Mouse (Mus musculus): Measurements from ENCODE around the gene Parl. TPM values are rescaled to one million over a fixed set of nuclear protein-coding genes. Genes with fewer than 3 reads are reported as not detected.
A peak's percentile ranks its signal among the peaks of the same experiment; 100 is the strongest.

Gene Parl
- polyA plus RNA-seq, 1 experiment from 2014 or later = 103 TPM

- no peak overlapping the region for H3K27ac ChIP-seq (ENCODE audit: low read depth, low read length)
- DNase-seq (ENCODE audit: low spot score) (no peak), ATAC-seq (ENCODE audit: low FRiP score) (no peak)
- H3K4me3 ChIP-seq (ENCODE audit: low read depth, low read length) = no peak overlapping the region
- no peaks in the 10 kb centered on the region for H3K27me3 ChIP-seq (ENCODE audit: control insufficient read depth, insufficient read depth, low read length)
- no peak overlapping the region for H3K4me2 ChIP-seq (replicated peaks; ENCODE audit: low read depth, low read length)
- H3K9me3 ChIP-seq (ENCODE audit: control insufficient read depth, low read length) = no peaks in the 10 kb centered on the region
- H3K4me1 ChIP-seq (replicated peaks; ENCODE audit: control insufficient read depth, insufficient read depth, low read length) = no peaks in the 10 kb centered on the region
- no peak overlapping the region for H3K9ac ChIP-seq (ENCODE audit: low read depth, low read length)
- WGBS = 91% methylated on average over 9 of the region's 9 CpGs
- no peaks in the 10 kb centered on the region for H3K36me3 ChIP-seq (ENCODE audit: control insufficient read depth, insufficient read depth, low read length)
Measured at GRCm38 (mm10) chr16:20248442-20249174, 53.6 kb downstream of the Parl start.

GRCm38 (mm10) chr16:20247103-20247502 is 55.1 kb downstream of the Parl start:
- no peaks in the 10 kb centered on the region for H3K36me3 ChIP-seq (ENCODE audit: control insufficient read depth, insufficient read depth, low read length)
- DNase-seq (ENCODE audit: low spot score) = no peak
- no peaks in the 10 kb centered on the region for H3K27me3 ChIP-seq (ENCODE audit: control insufficient read depth, insufficient read depth, low read length)
- H3K4me3 ChIP-seq (ENCODE audit: low read depth, low read length) = no peak overlapping the region
- H3K9ac ChIP-seq (ENCODE audit: low read depth, low read length) = no peak overlapping the region
- no peak overlapping the region for H3K27ac ChIP-seq (ENCODE audit: low read depth, low read length)
- no peak for ATAC-seq (ENCODE audit: low FRiP score)
- H3K4me2 ChIP-seq (replicated peaks; ENCODE audit: low read depth, low read length) = no peak overlapping the region
- H3K9me3 ChIP-seq (ENCODE audit: control insufficient read depth, low read length) = no peaks in the 10 kb centered on the region
- H3K4me1 ChIP-seq (replicated peaks; ENCODE audit: control insufficient read depth, insufficient read depth, low read length) = no peaks in the 10 kb centered on the region

- Histone ChIP-seq H3K27ac (ENCODE audit: low read depth, low read length) (no peak within 1 kb of the TSS), H3K36me3 (ENCODE audit: control insufficient read depth, insufficient read depth, low read length) (no peaks in the 10 kb centered on the region), H3K4me2 (replicated peaks; ENCODE audit: low read depth, low read length) (peak within 1 kb of the TSS; percentile 90), H3K4me1 (replicated peaks; ENCODE audit: control insufficient read depth, insufficient read depth, low read length) (no peaks in the 10 kb centered on the region), H3K4me3 (ENCODE audit: low read depth, low read length) (peak within 1 kb of the TSS; percentile 65), H3K9ac (ENCODE audit: low read depth, low read length) (peak within 1 kb of the TSS; percentile 79), H3K9me3 (ENCODE audit: control insufficient read depth, low read length) (no peaks in the 10 kb centered on the region), H3K27me3 (ENCODE audit: control insufficient read depth, insufficient read depth, low read length) (no peaks in the 10 kb centered on the region)
- DNase-seq (ENCODE audit: low spot score) (peak; percentile 77), ATAC-seq (ENCODE audit: low FRiP score) (peak; percentile 92)
- WGBS = under 1% methylated on average over 83 of the region's 90 CpGs
Measured at GRCm38 (mm10) chr16:20240468-20241414, 61.4 kb downstream of the Parl start, which contains the start of gene Map6d1. Gene Map6d1, minus strand, starts transcription at chr16:20241358.

- ATAC-seq (ENCODE audit: low FRiP score) = no peak
Measured at GRCm38 (mm10) chr16:20238646-20239045, 63.5 kb downstream of the Parl start.

GRCm38 (mm10) chr16:20237426-20237825 is 64.8 kb downstream of the Parl start:
- H3K9ac ChIP-seq (ENCODE audit: low read depth, low read length) = no peak overlapping the region
- H3K4me1 ChIP-seq (replicated peaks; ENCODE audit: control insufficient read depth, insufficient read depth, low read length) = no peaks in the 10 kb centered on the region
- ATAC-seq (ENCODE audit: low FRiP score) (no peak), DNase-seq (ENCODE audit: low spot score) (no peak)
- no peaks in the 10 kb centered on the region for H3K36me3 ChIP-seq (ENCODE audit: control insufficient read depth, insufficient read depth, low read length)
- no peak overlapping the region for H3K27ac ChIP-seq (ENCODE audit: low read depth, low read length)
- no peak overlapping the region for H3K4me3 ChIP-seq (ENCODE audit: low read depth, low read length)
- WGBS = 65% methylated on average over 4 of the region's 4 CpGs
- H3K4me2 ChIP-seq (replicated peaks; ENCODE audit: low read depth, low read length) = no peak overlapping the region
- H3K27me3 ChIP-seq (ENCODE audit: control insufficient read depth, insufficient read depth, low read length) = no peaks in the 10 kb centered on the region
- H3K9me3 ChIP-seq (ENCODE audit: control insufficient read depth, low read length) = no peaks in the 10 kb centered on the region

More at GRCm38 (mm10) chr16:20238646-20239045, 63.5 kb downstream of the Parl start:
- no peak for DNase-seq (ENCODE audit: low spot score)
- 89% methylated on average over 4 of the region's 4 CpGs for WGBS
- no peaks in the 10 kb centered on the region for H3K9me3 ChIP-seq (ENCODE audit: control insufficient read depth, low read length)
- H3K36me3 ChIP-seq (ENCODE audit: control insufficient read depth, insufficient read depth, low read length) = no peaks in the 10 kb centered on the region
- no peak overlapping the region for H3K9ac ChIP-seq (ENCODE audit: low read depth, low read length)
- H3K27ac ChIP-seq (ENCODE audit: low read depth, low read length) = no peak overlapping the region
- no peaks in the 10 kb centered on the region for H3K4me1 ChIP-seq (replicated peaks; ENCODE audit: control insufficient read depth, insufficient read depth, low read length)
- H3K4me2 ChIP-seq (replicated peaks; ENCODE audit: low read depth, low read length) = no peak overlapping the region
- no peak overlapping the region for H3K4me3 ChIP-seq (ENCODE audit: low read depth, low read length)
- H3K27me3 ChIP-seq (ENCODE audit: control insufficient read depth, insufficient read depth, low read length) = no peaks in the 10 kb centered on the region

- H3K27me3 ChIP-seq (ENCODE audit: control insufficient read depth, insufficient read depth, low read length) = no peaks in the 10 kb centered on the region
- H3K4me1 ChIP-seq (replicated peaks; ENCODE audit: control insufficient read depth, insufficient read depth, low read length) = no peaks in the 10 kb centered on the region
- no peaks in the 10 kb centered on the region; the same call in 1 of the 2 replicates for H3K36me3 ChIP-seq (ENCODE audit: control insufficient read depth, insufficient read depth, low read length)
- 62% methylated on average over 4 of the region's 4 CpGs for WGBS
- no peak overlapping the region for H3K9ac ChIP-seq (ENCODE audit: low read depth, low read length)
- no peak overlapping the region for H3K27ac ChIP-seq (ENCODE audit: low read depth, low read length)
- no peak overlapping the region for H3K4me2 ChIP-seq (replicated peaks; ENCODE audit: low read depth, low read length)
- H3K4me3 ChIP-seq (ENCODE audit: low read depth, low read length) = no peak overlapping the region
- DNase-seq (ENCODE audit: low spot score) (no peak), ATAC-seq (ENCODE audit: low FRiP score) (no peak)
- H3K9me3 ChIP-seq (ENCODE audit: control insufficient read depth, low read length) = no peaks in the 10 kb centered on the region
Measured at GRCm38 (mm10) chr16:20234406-20234805, 67.8 kb downstream of the Parl start.

Other genes starting within 250 kb of the Parl start
- 50.3 and 50.8 TPM in 2 replicates for gene Klhl24, start 204.8 kb downstream of the Parl start, polyA plus RNA-seq (2014; fragmentation: Nextera tagmentation; extraction: Ambion mirVana)
- 31.1 and 32.8 TPM in 2 replicates for gene Yeats2, start 161.3 kb downstream of the Parl start, polyA plus RNA-seq (2014; fragmentation: Nextera tagmentation; extraction: Ambion mirVana)
- 1.7 and 1.8 TPM in 2 replicates for gene Map6d1, start 61.0 kb downstream of the Parl start, polyA plus RNA-seq (2014; fragmentation: Nextera tagmentation; extraction: Ambion mirVana)
- not detected in 2 replicates for gene Cyp2ab1, start 23.0 kb upstream of the Parl start, polyA plus RNA-seq (2014; fragmentation: Nextera tagmentation; extraction: Ambion mirVana)
- 65.4 and 89.9 TPM in 2 replicates for gene Abcc5, start 124.0 kb upstream of the Parl start, polyA plus RNA-seq (2014; fragmentation: Nextera tagmentation; extraction: Ambion mirVana)
- 132 and 139 TPM in 2 replicates for gene Eif2b5, start 196.4 kb upstream of the Parl start, polyA plus RNA-seq (2014; fragmentation: Nextera tagmentation; extraction: Ambion mirVana)
- 50.8 and 58.9 TPM in 2 replicates for gene Dvl3, start 214.6 kb upstream of the Parl start, polyA plus RNA-seq (2014; fragmentation: Nextera tagmentation; extraction: Ambion mirVana)
- gene Ap2m1, start 233.1 kb upstream of the Parl start, polyA plus RNA-seq (2014; fragmentation: Nextera tagmentation; extraction: Ambion mirVana) = 923 and 941 TPM in 2 replicates
- 52.4 and 63.1 TPM in 2 replicates for gene Abcf3, start 246.2 kb upstream of the Parl start, polyA plus RNA-seq (2014; fragmentation: Nextera tagmentation; extraction: Ambion mirVana)